Mouse (Mus musculus) olfactory bulb, adult 2 months (tissue): ENCODE measurements at regions not wholly inside any gene's neighbourhood (a gene's known extent, or its start where the extent isn't known, plus 50 kb on each side); places are given as distances from the start of the nearest gene placed in this dataset.

Experiments
- CTCF ChIP-seq: fragments of 200-500 bp; IDR thresholded peaks from 2 replicates; pipeline ENCODE4 v1.5.1; 2012; ENCODE audit warnings: low read depth, mild to moderate bottlenecking, low read length, moderate library complexity; ENCODE audit not compliant: insufficient read depth
- POLR2A ChIP-seq: fragments of 200-500 bp; IDR thresholded peaks from 2 replicates; pipeline ENCODE4 v1.6.1; 2012; ENCODE audit warnings: mild to moderate bottlenecking, low read depth, low read length, moderate library complexity; ENCODE audit not compliant: insufficient read depth

DNA sequence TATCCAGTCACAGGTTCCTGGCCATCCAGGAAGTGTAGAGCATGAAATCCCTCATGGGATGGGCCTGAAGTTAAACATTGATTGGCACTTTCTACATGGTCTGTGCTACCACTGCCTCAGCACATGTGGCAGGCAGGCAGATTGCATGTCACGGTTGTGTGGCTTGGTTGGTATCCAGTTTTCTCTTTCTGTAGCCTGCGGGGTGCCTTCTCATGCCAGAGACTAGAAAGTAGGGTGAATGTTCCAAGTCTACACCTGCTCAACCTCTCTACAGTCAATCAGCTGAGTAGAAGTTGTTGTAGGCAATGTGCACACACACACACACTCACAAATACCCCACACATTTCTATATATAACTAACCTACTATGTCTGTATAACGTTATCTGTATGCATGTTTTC, 533.5 kb upstream of the Tmpo start:
- no peak for TF ChIP-seq CTCF
- TF ChIP-seq POLR2A: no peak
